Mouse (Mus musculus) left cerebral cortex, adult 2 months (tissue): ENCODE measurements around the gene Il1rapl1. TPM values are rescaled to one million over a fixed set of nuclear protein-coding genes. Genes with fewer than 3 reads are reported as not detected.

ENCODE experiments used
- DNase-seq, 2 experiments: peaks; one replicate each; pipeline ENCODE4 v3.0.0; 2021 to 2022; ENCODE audit warnings: low spot score in 2 of 2, mixed read lengths in 1 of 2; ENCODE audit errors: extremely low spot score in 1 of 2
- H3K27ac ChIP-seq: fragments of 200-600 bp; 2 replicates; pipeline ENCODE4 v1.8.1; 2022
- H3K4me3 ChIP-seq: fragments of 200-600 bp; 2 replicates; pipeline ENCODE4 v1.8.1; 2022
- CTCF ChIP-seq: fragments of 200-600 bp; IDR thresholded peaks from 2 replicates; pipeline ENCODE4 v1.8.1; 2022; ENCODE audit warnings: antibody characterized with exemption, mild to moderate bottlenecking, moderate library complexity
- intact Hi-C: fragments of 180-260 bp; cut with DNase I; formaldehyde crosslinking; loops from one replicate; pipeline ENCODE4 v1.15.1; 2025
- long read RNA-seq, 2 experiments: library from polyadenylated mRNA; stranded (forward); transcript quantifications; one replicate each; pipeline ENCODE4 v2.0.0; 2021; ENCODE audit warnings: borderline mapping rate in 2 of 2
- total RNA-seq, 2 experiments: library from RNA; stranded (reverse); gene quantifications; 2 replicates each; pipeline ENCODE4 v1.2.3; 2021

Gene Il1rapl1
- total RNA-seq = 10 to 100 TPM; 36.7 to 38.3 TPM
- long read RNA-seq, experiment 1, partial matches to known transcripts = 0 of 2 reads
- long read RNA-seq, experiment 1, other reads (novel, unspliced or antisense) = 2 of 2 reads
- long read RNA-seq, experiment 2, partial matches to known transcripts = 2 of 6 reads
- long read RNA-seq, experiment 2, other reads (novel, unspliced or antisense) = 4 of 6 reads

DNA sequence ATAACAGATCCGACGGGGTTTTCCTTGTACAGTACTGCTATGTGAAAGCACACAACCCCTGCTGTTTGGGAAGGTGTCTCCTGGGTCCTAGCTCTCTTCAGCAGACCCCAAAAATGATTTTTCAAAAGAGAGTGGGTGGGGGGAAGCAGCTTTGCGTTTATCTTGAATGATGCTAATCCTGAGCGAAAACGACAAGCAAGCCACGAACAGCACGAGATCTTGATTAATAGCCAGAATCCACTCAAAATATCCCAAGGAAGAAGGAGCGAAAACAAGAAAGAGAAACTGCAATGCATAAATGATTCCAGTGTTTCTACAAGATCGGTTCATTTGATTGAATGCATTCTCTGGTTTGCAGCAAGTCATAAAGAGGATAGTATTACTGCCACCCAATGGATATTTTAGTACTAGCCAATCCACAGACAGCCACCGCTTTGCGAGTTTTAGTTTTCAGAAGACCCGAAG, at the start of gene Il1rapl1:
Gene Il1rapl1, minus strand, starts transcription at position 37 of the 465 bp plus-strand sequence.
- DNase-seq = peak in 1 of 2 experiments; percentile 18
- peak within 1 kb of the TSS; percentile 82 for H3K27ac ChIP-seq
- peak within 1 kb of the TSS; percentile 49 for H3K4me3 ChIP-seq
- peak; percentile 28 for TF ChIP-seq CTCF
- intact Hi-C loops = loop anchor here (2.0 to 10.0 kb wide), 3 partner anchors 211 to 461 kb away; no protein-coding TSS in a partner anchor

- TF ChIP-seq CTCF = no peak
- DNase-seq = no peak
- intact Hi-C loops = no loop called here
- Histone ChIP-seq H3K27ac (no peak overlapping the region), H3K4me3 (no peak overlapping the region)
These were observed 42.6 kb upstream of the Il1rapl1 start for GRCm38 (mm10) chrX:88158037-88158436.

DNA sequence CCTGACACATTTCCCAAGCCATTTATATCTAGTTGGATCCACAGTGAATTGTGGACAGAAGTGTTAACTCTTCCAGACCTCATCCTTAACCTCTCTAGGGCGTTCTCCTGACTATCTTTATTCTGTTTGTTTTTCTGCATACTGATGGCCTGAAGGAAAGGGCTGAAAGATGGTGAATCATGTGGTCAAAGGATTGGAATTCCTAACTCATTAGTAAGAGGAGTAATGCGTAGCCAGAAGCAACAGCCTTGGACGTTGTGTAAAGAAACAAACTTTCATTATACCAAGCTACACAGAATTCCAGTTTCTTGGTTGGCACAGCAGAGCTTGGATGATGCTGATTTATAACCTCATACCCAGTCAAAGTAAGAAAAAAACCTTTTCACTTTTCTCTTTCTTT, 10.2 kb upstream of the Il1rapl1 start:
- no peak for TF ChIP-seq CTCF
- no peak for DNase-seq
- Histone ChIP-seq H3K27ac (no peak overlapping the region), H3K4me3 (no peak overlapping the region)
- intact Hi-C loops = no loop called here

DNA sequence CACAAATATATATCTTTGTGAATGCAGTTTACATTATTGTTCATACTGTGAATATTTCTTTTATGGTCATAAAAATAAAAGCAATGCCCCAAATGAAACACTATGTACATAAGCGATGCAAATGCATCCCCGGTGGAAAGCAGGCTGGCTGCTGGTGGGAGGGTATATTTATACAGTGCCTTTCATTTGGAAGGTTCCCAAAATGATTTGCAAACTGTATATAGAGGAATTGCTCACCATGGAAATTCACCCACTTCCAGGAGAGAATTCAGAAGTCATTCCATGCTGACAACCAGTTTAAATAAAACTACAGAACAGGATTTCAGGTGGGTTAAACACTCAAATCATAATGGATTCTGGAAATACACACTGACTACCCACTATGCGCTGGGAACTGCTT, 4.6 kb upstream of the Il1rapl1 start:
- TF ChIP-seq CTCF = no peak
- Histone ChIP-seq H3K27ac (0 out of 2 replicates have a peak overlapping the region, but pooled peaks have one; percentile 1), H3K4me3 (no peak overlapping the region)
- no peak for DNase-seq
- intact Hi-C loops = loop anchor here (2.0 kb wide), 1 partner anchor 105 kb away; no protein-coding TSS in a partner anchor

DNA sequence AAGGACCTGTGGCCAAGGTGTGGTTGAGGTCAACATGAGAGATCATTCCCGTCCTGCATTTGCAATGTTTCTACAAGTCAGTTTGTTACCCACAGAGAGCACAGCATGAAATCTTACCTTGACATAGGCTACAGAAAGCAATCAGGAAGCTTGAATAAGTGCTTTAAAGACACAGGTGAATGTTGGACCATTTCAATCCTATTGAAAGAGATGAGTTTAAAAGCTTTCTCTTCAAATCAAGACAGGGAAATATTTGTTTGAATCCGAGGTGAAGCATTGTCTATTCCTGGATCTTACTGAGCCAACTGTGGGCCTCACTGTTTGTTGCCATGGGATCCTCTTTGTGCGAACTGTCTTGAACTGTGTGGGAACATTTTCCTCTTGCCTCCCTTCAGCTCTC, 2.4 kb upstream of the Il1rapl1 start:
- Histone ChIP-seq H3K27ac (no peak overlapping the region), H3K4me3 (no peak overlapping the region)
- intact Hi-C loops = loop anchor here (2.0 to 10.0 kb wide), 3 partner anchors 213 to 463 kb away; no protein-coding TSS in a partner anchor
- TF ChIP-seq CTCF = no peak
- no peak for DNase-seq

DNA sequence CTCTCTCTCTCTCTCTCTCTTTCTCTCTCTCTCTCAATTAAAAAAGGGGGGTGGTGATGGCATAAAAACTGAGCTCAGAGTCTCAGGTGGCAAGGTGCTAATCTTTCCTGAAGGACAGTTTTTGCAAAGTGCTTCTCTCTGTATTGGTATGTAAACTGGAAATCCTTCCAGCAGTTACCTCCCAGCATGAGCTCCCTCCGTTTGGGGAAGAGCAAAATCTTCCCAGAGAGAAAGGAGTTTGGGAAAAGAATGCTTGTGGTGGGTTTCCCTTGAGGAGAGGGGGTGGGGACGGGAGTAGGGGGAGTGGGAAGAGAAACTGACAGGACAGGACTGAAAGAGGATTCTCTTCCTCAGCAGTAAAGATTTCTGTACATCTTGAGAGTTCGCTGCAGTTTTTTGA, 881 bp upstream of the Il1rapl1 start:
- peak overlapping the region; percentile 69; the same call in 1 of the 2 replicates for H3K27ac ChIP-seq
- no peak for DNase-seq
- H3K4me3 ChIP-seq = peak overlapping the region; percentile 49
- TF ChIP-seq CTCF = no peak
- intact Hi-C loops = loop anchor here (2.0 to 10.0 kb wide), 3 partner anchors 212 to 462 kb away; no protein-coding TSS in a partner anchor

- Histone ChIP-seq H3K4me3 (peak overlapping the region; percentile 49), H3K27ac (peak overlapping the region; percentile 82)
- intact Hi-C loops = loop anchor here (10.0 kb wide), 1 partner anchor 209 kb away; no protein-coding TSS in a partner anchor
- DNase-seq = no peak
- no peak for TF ChIP-seq CTCF
These were observed 1.9 kb downstream of the Il1rapl1 start for GRCm38 (mm10) chrX:88113561-88113960.

DNA sequence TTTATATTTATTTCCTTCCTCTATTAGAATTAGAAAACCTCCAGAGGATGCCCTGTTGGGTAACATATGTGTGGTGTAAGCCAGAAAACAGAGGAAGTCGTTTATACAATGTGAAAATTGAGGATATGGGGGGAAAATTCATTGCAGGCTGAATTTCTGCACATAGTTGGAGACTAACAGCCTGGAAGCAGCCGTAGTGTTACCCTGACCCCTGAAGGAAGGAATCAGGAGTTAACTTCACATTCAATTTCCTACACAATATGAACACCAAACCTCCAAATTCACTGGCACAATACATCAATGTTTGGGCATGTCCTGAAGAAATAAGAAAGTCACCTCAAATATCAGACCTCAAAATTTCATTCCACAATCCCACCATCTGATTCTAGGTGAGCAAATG, 3.2 kb downstream of the Il1rapl1 start:
- Histone ChIP-seq H3K27ac (peak overlapping the region; percentile 2), H3K4me3 (peak overlapping the region; percentile 38)
- intact Hi-C loops = loop anchor here (10.0 kb wide), 1 partner anchor 207 kb away; no protein-coding TSS in a partner anchor
- no peak for DNase-seq
- TF ChIP-seq CTCF = no peak; the same call in none of the 2 replicates

DNA sequence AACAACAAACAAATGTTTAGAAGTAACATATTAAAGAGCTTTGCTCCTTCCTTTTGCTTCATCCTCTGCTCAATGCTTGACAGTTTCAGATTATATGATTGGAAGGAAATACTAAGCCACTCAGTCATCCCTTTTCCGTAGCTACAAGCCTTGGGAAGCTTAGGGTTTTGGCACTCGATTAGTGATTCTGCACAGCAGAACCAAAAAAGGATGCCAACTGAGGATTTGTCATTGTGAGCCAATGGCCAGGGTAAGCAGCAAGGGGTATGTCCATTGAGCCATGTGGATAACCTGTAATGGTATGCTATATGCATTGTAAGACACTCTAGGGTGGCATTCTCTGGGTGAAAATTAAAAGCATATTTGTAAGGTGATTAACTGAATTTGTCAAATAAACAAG, 5.7 kb downstream of the Il1rapl1 start:
- no peak overlapping the region for H3K4me3 ChIP-seq
- no peak for DNase-seq
- no peak for TF ChIP-seq CTCF
- H3K27ac ChIP-seq = no peak overlapping the region
- intact Hi-C loops = loop anchor here (10.0 kb wide), 1 partner anchor 205 kb away; no protein-coding TSS in a partner anchor

GRCm38 (mm10) chrX:88093936-88094569, 21.4 kb downstream of the Il1rapl1 start:
- intact Hi-C loops = no loop called here
- no peak for DNase-seq
- TF ChIP-seq CTCF = no peak

GRCm38 (mm10) chrX:88089873-88090272, 25.6 kb downstream of the Il1rapl1 start:
- Histone ChIP-seq H3K27ac (no peak overlapping the region), H3K4me3 (no peak overlapping the region)
- no peak for DNase-seq
- TF ChIP-seq CTCF = no peak
- intact Hi-C loops = no loop called here

More at GRCm38 (mm10) chrX:88093936-88094569, 21.4 kb downstream of the Il1rapl1 start:
- Histone ChIP-seq H3K4me3 (no peak overlapping the region), H3K27ac (no peak overlapping the region)

DNA sequence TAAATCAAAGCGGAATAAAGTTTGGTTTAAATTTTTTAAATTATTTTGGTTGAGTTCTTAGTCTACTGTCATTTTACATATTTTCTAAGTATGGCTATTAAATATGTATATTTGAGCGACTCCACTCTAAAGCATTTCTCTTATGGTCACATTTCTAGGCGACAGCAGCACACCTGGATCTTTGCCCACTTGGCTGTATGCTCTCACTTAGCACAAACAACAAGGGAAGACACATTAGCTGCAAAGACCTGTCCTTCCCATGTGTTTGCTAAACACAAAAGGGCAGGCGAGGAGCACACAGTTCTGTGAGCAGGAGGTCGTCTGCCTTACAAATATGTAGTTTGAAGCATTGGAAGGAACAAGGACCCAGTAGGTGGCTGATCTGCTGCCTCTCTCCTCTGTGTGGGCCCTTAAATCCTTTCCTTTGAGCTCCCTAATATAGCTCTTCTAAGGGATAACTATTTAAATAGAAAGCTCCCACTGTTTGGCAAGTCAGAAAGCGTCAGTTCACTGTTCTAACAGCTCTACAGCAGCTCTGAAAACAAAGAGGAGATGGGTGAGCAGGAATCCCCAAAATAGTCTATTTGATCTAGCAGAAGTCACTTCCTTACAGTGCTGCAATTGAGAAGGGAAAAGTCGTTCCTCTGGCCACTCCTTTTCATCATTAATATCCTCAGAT, 42.6 kb downstream of the Il1rapl1 start:
- TF ChIP-seq CTCF = no peak
- Histone ChIP-seq H3K4me3 (no peak overlapping the region), H3K27ac (no peak overlapping the region; the same call in 1 of the 2 replicates)
- DNase-seq = no peak
- intact Hi-C loops = no loop called here
